Mouse (Mus musculus) activated CD4-positive, CD25-positive, alpha-beta regulatory T cell, adult 4 months (primary cell): ENCODE data around the gene Ttll4. TPM values are rescaled to one million over a fixed set of nuclear protein-coding genes. Genes with fewer than 3 reads are reported as not detected.

Source experiments
- ATAC-seq: one replicate; pipeline ENCODE4 v1.8.0; 2017
- polyA plus RNA-seq, 2 experiments: library from polyadenylated mRNA; unstranded; fragments of 100-300 nt; shearing (Covaris generic); gene quantifications; one replicate each; pipeline ENCODE4 v1.2.1; 2017

The Ttll4 gene
- polyA plus RNA-seq, 2 experiments from 2014 or later: 11.5 to 14.8 TPM

- no peak for ATAC-seq
Observed at GRCm38 (mm10) chr1:74712461-74713098, 51.0 kb downstream of the Ttll4 start.

GRCm38 (mm10) chr1:74713099-74713858 lies 51.7 kb downstream of the Ttll4 start, which contains the start of gene Cyp27a1:
TSS of gene Cyp27a1 (plus strand) at chr1:74713574.
- no peak for ATAC-seq

GRCm38 (mm10) chr1:74713859-74714730 lies 52.5 kb downstream of the Ttll4 start:
- ATAC-seq: no peak

GRCm38 (mm10) chr1:74714967-74715366 lies 53.4 kb downstream of the Ttll4 start:
- no peak for ATAC-seq

GRCm38 (mm10) chr1:74715468-74715867 lies 53.9 kb downstream of the Ttll4 start:
- no peak for ATAC-seq

GRCm38 (mm10) chr1:74715886-74716285 lies 54.3 kb downstream of the Ttll4 start:
- no peak for ATAC-seq

- ATAC-seq: no peak
Observed at GRCm38 (mm10) chr1:74718113-74718512, 56.6 kb downstream of the Ttll4 start.

- no peak for ATAC-seq
Observed at GRCm38 (mm10) chr1:74719281-74719680, 57.7 kb downstream of the Ttll4 start.

GRCm38 (mm10) chr1:74721657-74722056 lies 60.1 kb downstream of the Ttll4 start:
- no peak for ATAC-seq

- ATAC-seq: no peak
Observed at GRCm38 (mm10) chr1:74723748-74724147, 62.2 kb downstream of the Ttll4 start.

GRCm38 (mm10) chr1:74726114-74726513 lies 64.6 kb downstream of the Ttll4 start:
- no peak for ATAC-seq

GRCm38 (mm10) chr1:74726674-74727073 lies 65.1 kb downstream of the Ttll4 start:
- no peak for ATAC-seq

GRCm38 (mm10) chr1:74728446-74728845 lies 66.9 kb downstream of the Ttll4 start:
- ATAC-seq: no peak

- no peak for ATAC-seq
Observed at GRCm38 (mm10) chr1:74736977-74737376, 75.4 kb downstream of the Ttll4 start.

GRCm38 (mm10) chr1:74737500-74737899 lies 76.0 kb downstream of the Ttll4 start:
- ATAC-seq: no peak

GRCm38 (mm10) chr1:74740846-74741245 lies 79.3 kb downstream of the Ttll4 start:
- no peak for ATAC-seq

GRCm38 (mm10) chr1:74747335-74747734 lies 85.8 kb downstream of the Ttll4 start:
- ATAC-seq: no peak

- ATAC-seq: no peak
Observed at GRCm38 (mm10) chr1:74748643-74749271, 87.2 kb downstream of the Ttll4 start, which contains the start of gene Prkag3. TSS of gene Prkag3 (minus strand) at chr1:74749221.

GRCm38 (mm10) chr1:74749301-74749700 lies 87.8 kb downstream of the Ttll4 start:
- ATAC-seq: no peak

GRCm38 (mm10) chr1:74750683-74751082 lies 89.1 kb downstream of the Ttll4 start:
- no peak for ATAC-seq

- no peak for ATAC-seq
Observed at GRCm38 (mm10) chr1:74752150-74752549, 90.6 kb downstream of the Ttll4 start.

- no peak for ATAC-seq
Observed at GRCm38 (mm10) chr1:74752833-74753232, 91.3 kb downstream of the Ttll4 start.
